Mouse (Mus musculus): Measurements from ENCODE around the gene Afmid.
A peak's percentile ranks its signal among the peaks of the same experiment; 100 is the strongest.

GRCm38 (mm10) chr11:117790703-117791440, 34.9 kb upstream of the Afmid start:
- TF ChIP-seq CTCF (IDR thresholded peaks at IDR 0.05; ENCODE audit: low read depth), result peak; percentile 77
- no peak for TF ChIP-seq EP300 (IDR thresholded peaks at IDR 0.05; ENCODE audit: low read depth)
